ENCODE assay signal across 22 mouse cellular contexts in genomic region chr13:110756877-110757276, GRCm38 (mm10).
DNase-seq lines count a peak whose midpoint lies in the region; ATAC-seq and TF ChIP-seq lines count a peak whose summit lies in the region.
"Had no signal": no experiment of that assay in that cellular context is flagged by ENCODE, and none has a peak within 500 bp of the region (broad histone marks: within the 10 kb centered on the region; RNA-seq: fewer than 3 reads in every experiment).

No protein-coding gene starts in this region.

- H3K79me3 ChIP-seq in C2C12 (ENCODE audit: low read depth), result no peaks in the 10 kb centered on the region

- no peak overlapping the region for H3K27ac ChIP-seq in lung, postnatal 0 days (ENCODE audit: low read length)
- no peak overlapping the region for H3K27ac ChIP-seq in hindbrain, embryonic 16.5 days (ENCODE audit: low read depth, low read length)
- H3K27ac ChIP-seq: gastrocnemius, adult 2 months; limb, embryonic 10.5 days; macrophage; midbrain, embryonic 15.5 days; neural tube, embryonic 15.5 days had no signal

- no peaks in the 10 kb centered on the region for H3K79me2 ChIP-seq in C2C12 (ENCODE audit: control insufficient read depth, insufficient read depth)

- H3ac ChIP-seq in C2C12 (ENCODE audit: control insufficient read depth, insufficient read length, low read depth), result no peak overlapping the region

- no peak overlapping the region for H3K9ac ChIP-seq in lung, postnatal 0 days (replicated peaks; ENCODE audit: low read depth)
- H3K9ac ChIP-seq in hindbrain, embryonic 16.5 days (ENCODE audit: low read depth, low read length), result no peak overlapping the region
- H3K9ac ChIP-seq: forebrain, postnatal 0 days; liver, postnatal 0 days; midbrain, embryonic 15.5 days; neural tube, embryonic 15.5 days had no signal

- H3K4me3 ChIP-seq in lung, postnatal 0 days (ENCODE audit: low read depth, low read length), result no peak overlapping the region
- no peak overlapping the region for H3K4me3 ChIP-seq in C2C12 (ENCODE audit: insufficient read depth, poor library complexity, severe bottlenecking)
- H3K4me3 ChIP-seq in hindbrain, embryonic 16.5 days (ENCODE audit: low read length), result no peak overlapping the region
- H3K4me3 ChIP-seq: gastrocnemius, adult 2 months; limb, embryonic 10.5 days; midbrain, embryonic 15.5 days; neural tube, embryonic 15.5 days had no signal

- H3K4me1 ChIP-seq in lung, postnatal 0 days (ENCODE audit: insufficient read depth, low read depth, low read length), result no peaks in the 10 kb centered on the region
- no peaks in the 10 kb centered on the region for H3K4me1 ChIP-seq in hindbrain, embryonic 16.5 days (ENCODE audit: control insufficient read depth, insufficient read depth, low read depth, low read length)
- H3K4me1 ChIP-seq: limb, embryonic 10.5 days; midbrain, embryonic 15.5 days; neural tube, embryonic 15.5 days had no signal

- no peak for ATAC-seq in lung, postnatal 0 days
- ATAC-seq in hindbrain, embryonic 16.5 days, result no peak
- ATAC-seq: forebrain, postnatal 0 days; intestine, postnatal 0 days; liver, postnatal 0 days; midbrain, embryonic 15.5 days had no signal

- WGBS in lung, postnatal 0 days, result 28% methylated on average over 2 of the region's 2 CpGs
- WGBS in hindbrain, embryonic 16.5 days, result 79% methylated on average over 2 of the region's 2 CpGs

- DNase-seq in adrenal gland, postnatal 14 days, result peak; percentile 10
- no peak for DNase-seq in adrenal gland, adult 18-20 months (ENCODE audit: low spot score in 2 of 2)
- peak; percentile 66 for DNase-seq in lung, postnatal 0 days (ENCODE audit: low spot score)
- no peak for DNase-seq in lung, adult 18-20 months
- DNase-seq in fat pad, adult 2 months (ENCODE audit: extremely low read depth, low read depth, low spot score), result peak; percentile 42
- no peak for DNase-seq in right cerebral cortex, postnatal 10 days (ENCODE audit: low spot score in 2 of 2)
- DNase-seq: cerebellum, adult 11-12 months; cerebellum, postnatal 10 days; forebrain, postnatal 0 days; gastrocnemius, adult 2 months; liver, postnatal 0 days; right cerebral cortex, adult 18-20 months; thymus, adult 2 months; thymus, postnatal 4 days had no signal

- TF ChIP-seq CTCF in lung, postnatal 0 days (IDR thresholded peaks at IDR 0.05), result no peak
- no peak for TF ChIP-seq CTCF in C2C12 (IDR thresholded peaks at IDR 0.05; ENCODE audit: control insufficient read depth, insufficient read depth, insufficient read length)

- TF ChIP-seq EP300 in lung, postnatal 0 days (IDR thresholded peaks at IDR 0.05), result no peak

- no peaks in the 10 kb centered on the region for H3K36me3 ChIP-seq in lung, postnatal 0 days (ENCODE audit: insufficient read depth, low read length)
- H3K36me3 ChIP-seq in C2C12 (ENCODE audit: control insufficient read depth, insufficient read depth), result no peaks in the 10 kb centered on the region
- H3K36me3 ChIP-seq in hindbrain, embryonic 16.5 days (ENCODE audit: control insufficient read depth, insufficient read depth, low read length), result no peaks in the 10 kb centered on the region
- H3K36me3 ChIP-seq: limb, embryonic 10.5 days; midbrain, embryonic 15.5 days; neural tube, embryonic 15.5 days had no signal

- H3K4me2 ChIP-seq in lung, postnatal 0 days (replicated peaks; ENCODE audit: low read depth, low read length), result no peak overlapping the region
- H3K4me2 ChIP-seq in hindbrain, embryonic 16.5 days (ENCODE audit: low read length), result no peak overlapping the region
- H3K4me2 ChIP-seq: liver, embryonic 11.5 days; midbrain, embryonic 15.5 days; neural tube, embryonic 15.5 days had no signal

- no peaks in the 10 kb centered on the region for H3K27me3 ChIP-seq in lung, postnatal 0 days (replicated peaks; ENCODE audit: insufficient read depth, low read length)
- no peaks in the 10 kb centered on the region for H3K27me3 ChIP-seq in C2C12 (ENCODE audit: control insufficient read depth, insufficient read depth, insufficient read length)
- no peaks in the 10 kb centered on the region for H3K27me3 ChIP-seq in hindbrain, embryonic 16.5 days (replicated peaks; ENCODE audit: control insufficient read depth, insufficient read depth, low read length)
- H3K27me3 ChIP-seq: midbrain, embryonic 15.5 days; neural tube, embryonic 15.5 days had no signal

- no peaks in the 10 kb centered on the region for H3K9me3 ChIP-seq in lung, postnatal 0 days (ENCODE audit: low read length)
- H3K9me3 ChIP-seq in hindbrain, embryonic 16.5 days (ENCODE audit: control insufficient read depth, low read length), result no peaks in the 10 kb centered on the region
- H3K9me3 ChIP-seq: limb, embryonic 10.5 days; midbrain, embryonic 15.5 days; neural tube, embryonic 15.5 days had no signal

TF ChIP-seq in C2C12, 6 proteins besides CTCF, POLR2A, EP300 and RAD21:
- TF ChIP-seq CEBPB (IDR thresholded peaks at IDR 0.05; ENCODE audit: low read depth) (peak; percentile 82), MYOD1 (IDR thresholded peaks at IDR 0.05; ENCODE audit: control insufficient read depth, insufficient read length, low read depth) (no peak), FOSL1 (IDR thresholded peaks at IDR 0.05; ENCODE audit: insufficient read depth, low read length, poor library complexity, severe bottlenecking) (peak; percentile 27), MYOG (IDR thresholded peaks at IDR 0.05; ENCODE audit: control insufficient read depth, extremely low read depth, insufficient read length) (no peak), USF1 (IDR thresholded peaks at IDR 0.05; ENCODE audit: low read depth) (no peak)

Comparison
In these comparisons a context has a peak if more than half of its experiments do, and no peak if none do; other contexts are left out.
1. DNase-seq: peak in adrenal gland, postnatal 14 days (single experiment), lung, postnatal 0 days (single experiment) and fat pad, adult 2 months (single experiment); none in adrenal gland, adult 18-20 months (0 of 2), lung, adult 18-20 months (0 of 2) and right cerebral cortex, postnatal 10 days (0 of 2).